Comparison of ENCODE assay signal across 20 mouse cellular contexts in genomic region chr8:86418414-86418981, GRCm38 (mm10).
DNase-seq lines count a peak whose midpoint lies in the region; ATAC-seq and TF ChIP-seq lines count a peak whose summit lies in the region.
"Had no signal": no experiment of that assay in that cellular context is flagged by ENCODE, and none has a peak within 500 bp of the region (broad histone marks: within the 10 kb centered on the region; RNA-seq: fewer than 3 reads in every experiment).

No protein-coding gene starts in this region.

- H3K4me3 ChIP-seq in hindbrain, embryonic 10.5 days, result no peak overlapping the region
- H3K4me3 ChIP-seq in hindbrain, embryonic 16.5 days (ENCODE audit: low read length), result no peak overlapping the region
- no peak overlapping the region for H3K4me3 ChIP-seq in kidney, postnatal 0 days (replicated peaks; ENCODE audit: low read depth, low read length)
- no peak overlapping the region for H3K4me3 ChIP-seq in intestine, embryonic 15.5 days (replicated peaks)
- no peak overlapping the region for H3K4me3 ChIP-seq in midbrain, embryonic 14.5 days (replicated peaks; ENCODE audit: low read depth, low read length)
- H3K4me3 ChIP-seq: embryonic facial prominence, embryonic 12.5 days; erythroblast, embryonic 14.5 days; heart, adult 2 months had no signal

- H3K36me3 ChIP-seq in hindbrain, embryonic 10.5 days, result no peaks in the 10 kb centered on the region
- H3K36me3 ChIP-seq in hindbrain, embryonic 16.5 days (ENCODE audit: control insufficient read depth, insufficient read depth, low read length), result no peaks in the 10 kb centered on the region
- H3K36me3 ChIP-seq in kidney, postnatal 0 days (ENCODE audit: insufficient read depth, low read length), result no peaks in the 10 kb centered on the region
- no peaks in the 10 kb centered on the region for H3K36me3 ChIP-seq in intestine, embryonic 15.5 days
- no peaks in the 10 kb centered on the region for H3K36me3 ChIP-seq in midbrain, embryonic 14.5 days (ENCODE audit: control insufficient read depth, insufficient read depth, low read length)
- H3K36me3 ChIP-seq: embryonic facial prominence, embryonic 12.5 days had no signal

- 54% methylated on average over 7 of the region's 7 CpGs for WGBS in hindbrain, embryonic 10.5 days
- WGBS in hindbrain, embryonic 16.5 days, result 35% methylated on average over 7 of the region's 7 CpGs
- WGBS in kidney, postnatal 0 days, result 16% methylated on average over 7 of the region's 7 CpGs
- 43% methylated on average over 7 of the region's 7 CpGs for WGBS in intestine, embryonic 15.5 days
- WGBS in midbrain, embryonic 14.5 days, result 18% methylated on average over 7 of the region's 7 CpGs

- no peaks in the 10 kb centered on the region for H3K27me3 ChIP-seq in hindbrain, embryonic 10.5 days (ENCODE audit: insufficient read depth, poor library complexity, severe bottlenecking)
- no peaks in the 10 kb centered on the region for H3K27me3 ChIP-seq in hindbrain, embryonic 16.5 days (replicated peaks; ENCODE audit: control insufficient read depth, insufficient read depth, low read length)
- no peaks in the 10 kb centered on the region for H3K27me3 ChIP-seq in kidney, postnatal 0 days (ENCODE audit: insufficient read depth, low read length)
- H3K27me3 ChIP-seq in intestine, embryonic 15.5 days (replicated peaks), result no peaks in the 10 kb centered on the region
- H3K27me3 ChIP-seq in midbrain, embryonic 14.5 days (ENCODE audit: control insufficient read depth, insufficient read depth, low read length), result no peaks in the 10 kb centered on the region
- H3K27me3 ChIP-seq: embryonic facial prominence, embryonic 12.5 days had no signal

- no peak for ATAC-seq in hindbrain, embryonic 16.5 days
- no peak for ATAC-seq in kidney, postnatal 0 days (replicated peaks; ENCODE audit: low FRiP score, low read depth)
- ATAC-seq in intestine, embryonic 15.5 days, result peak; percentile 74
- ATAC-seq in midbrain, embryonic 14.5 days (ENCODE audit: low FRiP score, low TSS enrichment), result peak; percentile 50; the same call in 1 of the 2 replicates
- ATAC-seq: lung, postnatal 0 days had no signal

- no peak overlapping the region for H3K4me2 ChIP-seq in hindbrain, embryonic 16.5 days (ENCODE audit: low read length)
- no peak overlapping the region for H3K4me2 ChIP-seq in kidney, postnatal 0 days (ENCODE audit: low read length)
- no peak overlapping the region for H3K4me2 ChIP-seq in intestine, embryonic 15.5 days (replicated peaks)
- H3K4me2 ChIP-seq in midbrain, embryonic 14.5 days (ENCODE audit: low read length), result no peak overlapping the region
- H3K4me2 ChIP-seq: embryonic facial prominence, embryonic 12.5 days had no signal

- no peaks in the 10 kb centered on the region for H3K9me3 ChIP-seq in hindbrain, embryonic 10.5 days
- H3K9me3 ChIP-seq in hindbrain, embryonic 16.5 days (ENCODE audit: control insufficient read depth, low read length), result no peaks in the 10 kb centered on the region
- H3K9me3 ChIP-seq in kidney, postnatal 0 days (replicated peaks; ENCODE audit: low read length), result no peaks in the 10 kb centered on the region
- no peaks in the 10 kb centered on the region for H3K9me3 ChIP-seq in intestine, embryonic 15.5 days
- no peaks in the 10 kb centered on the region for H3K9me3 ChIP-seq in midbrain, embryonic 14.5 days (ENCODE audit: control insufficient read depth, low read length)
- H3K9me3 ChIP-seq: embryonic facial prominence, embryonic 12.5 days had no signal

- TF ChIP-seq CTCF in kidney, postnatal 0 days (IDR thresholded peaks at IDR 0.05; ENCODE audit: low read depth), result no peak

- H3K27ac ChIP-seq in hindbrain, embryonic 10.5 days, result 0 out of 2 replicates have a peak overlapping the region, but pooled peaks have one; percentile 13
- H3K27ac ChIP-seq in hindbrain, embryonic 16.5 days (ENCODE audit: low read depth, low read length), result no peak overlapping the region
- no peak overlapping the region for H3K27ac ChIP-seq in kidney, postnatal 0 days
- no peak overlapping the region for H3K27ac ChIP-seq in intestine, embryonic 15.5 days
- H3K27ac ChIP-seq in midbrain, embryonic 14.5 days (replicated peaks; ENCODE audit: low read depth, low read length), result peak overlapping the region; percentile 60
- H3K27ac ChIP-seq: embryonic facial prominence, embryonic 12.5 days; heart, adult 2 months had no signal

- peaks cover 17% of the 10 kb centered on the region for H3K4me1 ChIP-seq in hindbrain, embryonic 10.5 days (replicated peaks)
- H3K4me1 ChIP-seq in hindbrain, embryonic 16.5 days (ENCODE audit: control insufficient read depth, insufficient read depth, low read depth, low read length), result no peaks in the 10 kb centered on the region; the same call in 1 of the 2 replicates
- H3K4me1 ChIP-seq in kidney, postnatal 0 days (replicated peaks; ENCODE audit: insufficient read depth, low read length), result no peaks in the 10 kb centered on the region
- H3K4me1 ChIP-seq in intestine, embryonic 15.5 days (replicated peaks), result no peaks in the 10 kb centered on the region
- peaks cover 15% of the 10 kb centered on the region for H3K4me1 ChIP-seq in midbrain, embryonic 14.5 days (ENCODE audit: control insufficient read depth, insufficient read depth, low read length)
- H3K4me1 ChIP-seq: embryonic facial prominence, embryonic 12.5 days had no signal

- DNase-seq in hindbrain, embryonic 10.5 days (ENCODE audit: low spot score), result no peak
- peak; percentile 68 for DNase-seq in kidney, postnatal 0 days (ENCODE audit: low spot score)
- DNase-seq in kidney, postnatal 10 days, result no peak
- peak; percentile 68 for DNase-seq in midbrain, embryonic 14.5 days
- no peak for DNase-seq in frontal cortex, adult 2 months (ENCODE audit: extremely low spot score in 1 of 2, low spot score in 1 of 2)
- DNase-seq: adrenal gland, adult 2 months; cerebellum, adult 8-10 months; gastrocnemius, postnatal 14 days; heart, adult 2 months; heart, postnatal 36 days; kidney, adult 2 months; left cerebral cortex, postnatal 4 days; liver; right cerebral cortex, adult 18-20 months; thymus, postnatal 36 days had no signal

- no peak overlapping the region for H3K9ac ChIP-seq in hindbrain, embryonic 16.5 days (ENCODE audit: low read depth, low read length)
- H3K9ac ChIP-seq in kidney, postnatal 0 days (ENCODE audit: low read depth, low read length), result no peak overlapping the region
- H3K9ac ChIP-seq in intestine, embryonic 15.5 days, result no peak overlapping the region
- H3K9ac ChIP-seq in midbrain, embryonic 14.5 days (replicated peaks; ENCODE audit: low read length), result no peak overlapping the region
- H3K9ac ChIP-seq: embryonic facial prominence, embryonic 12.5 days had no signal

Comparison
In these comparisons a context has a peak if more than half of its experiments do, and no peak if none do; other contexts are left out.
1. DNase-seq: peak in kidney, postnatal 0 days (single experiment) and midbrain, embryonic 14.5 days (single experiment); none in hindbrain, embryonic 10.5 days (single experiment), kidney, postnatal 10 days (single experiment) and frontal cortex, adult 2 months (0 of 2).
2. H3K27ac ChIP-seq: peak in hindbrain, embryonic 10.5 days (single experiment) and midbrain, embryonic 14.5 days (single experiment); none in hindbrain, embryonic 16.5 days (single experiment), kidney, postnatal 0 days (single experiment) and intestine, embryonic 15.5 days (single experiment).
3. ATAC-seq: peak in intestine, embryonic 15.5 days (single experiment) and midbrain, embryonic 14.5 days (single experiment); none in hindbrain, embryonic 16.5 days (single experiment) and kidney, postnatal 0 days (single experiment).